ENCODE assay signal across 28 mouse cellular contexts in genomic region chr6:83888802-83889201, GRCm38 (mm10). TPM values are rescaled to one million over a fixed set of nuclear protein-coding genes. Genes with fewer than 3 reads are reported as not detected.
DNase-seq lines count a peak whose midpoint lies in the region; TF ChIP-seq lines count a peak whose summit lies in the region.
"Had no signal": no experiment of that assay in that cellular context is flagged by ENCODE, and none has a peak within 500 bp of the region (broad histone marks: within the 10 kb centered on the region; RNA-seq: fewer than 3 reads in every experiment).

No protein-coding gene starts in this region.

- TF ChIP-seq POLR2A in ES-Bruce4 (IDR thresholded peaks at IDR 0.05; ENCODE audit: insufficient read depth, low read length): no peak
- no peak for TF ChIP-seq POLR2A in embryonic fibroblast, embryonic 13.5 days (IDR thresholded peaks at IDR 0.05; ENCODE audit: low read depth, low read length)

- DNase-seq in 3T3-L1 (ENCODE audit: low read depth, low spot score) (peak; percentile 82), NIH3T3 (ENCODE audit: low read depth) (peak; percentile 78)
- DNase-seq in thymus, postnatal 10 days (ENCODE audit: low spot score in 2 of 2): no peak
- no peak for DNase-seq in spleen, postnatal 14 days (ENCODE audit: low spot score in 2 of 2)
- DNase-seq in gastrocnemius, postnatal 4 days (ENCODE audit: low spot score in 2 of 2): no peak
- no peak for DNase-seq in lung, postnatal 10 days
- DNase-seq: adrenal gland, postnatal 14 days; cerebellum, adult 11 months; cerebellum, adult 2 months; cerebellum, adult 9-11 months; cerebellum, postnatal 36 days; embryo, embryonic 11 days; forebrain, postnatal 0 days; gastrocnemius, adult 2 months; gastrocnemius, postnatal 14 days; heart, postnatal 10 days; heart, postnatal 36 days; kidney, adult 11 months had no signal

- peaks cover 3% of the 10 kb centered on the region; the same call in 1 of the 2 replicates for H3K9me3 ChIP-seq in ES-Bruce4 (replicated peaks; ENCODE audit: control insufficient read depth, insufficient read depth, low read length, poor library complexity, severe bottlenecking)
- H3K9me3 ChIP-seq: embryonic facial prominence, embryonic 10.5 days; embryonic facial prominence, embryonic 13.5 days; heart, embryonic 12.5 days; heart, embryonic 15.5 days; hindbrain, embryonic 10.5 days; hindbrain, embryonic 13.5 days; intestine, embryonic 15.5 days had no signal

- no peak overlapping the region for H3K9ac ChIP-seq in ES-Bruce4 (ENCODE audit: low read depth, poor library complexity, severe bottlenecking)
- H3K9ac ChIP-seq: embryonic facial prominence, embryonic 13.5 days; forebrain, postnatal 0 days; heart, embryonic 12.5 days; heart, embryonic 15.5 days; hindbrain, embryonic 13.5 days; intestine, embryonic 15.5 days had no signal

- H3K27me3 ChIP-seq in ES-Bruce4 (ENCODE audit: control insufficient read depth, insufficient read depth, low read length, poor library complexity, severe bottlenecking): no peaks in the 10 kb centered on the region
- H3K27me3 ChIP-seq: embryonic facial prominence, embryonic 13.5 days; heart, embryonic 15.5 days; hindbrain, embryonic 13.5 days; intestine, embryonic 15.5 days; Patski had no signal

- TF ChIP-seq CTCF in ES-Bruce4 (IDR thresholded peaks at IDR 0.05; ENCODE audit: low read depth, low read length): no peak
- no peak for TF ChIP-seq CTCF in embryonic fibroblast, embryonic 13.5 days (IDR thresholded peaks at IDR 0.05; ENCODE audit: borderline replicate concordance, insufficient read depth, low read length)

- H3K36me3 ChIP-seq in ES-Bruce4 (ENCODE audit: control insufficient read depth, insufficient read depth, low read length, poor library complexity, severe bottlenecking): no peaks in the 10 kb centered on the region
- H3K36me3 ChIP-seq: embryonic facial prominence, embryonic 10.5 days; embryonic facial prominence, embryonic 13.5 days; heart, embryonic 12.5 days; heart, embryonic 15.5 days; hindbrain, embryonic 10.5 days; hindbrain, embryonic 13.5 days; intestine, embryonic 15.5 days had no signal

- peak; percentile 57; the same call in 1 of the 2 replicates for TF ChIP-seq EP300 in ES-Bruce4 (IDR thresholded peaks at IDR 0.05; ENCODE audit: insufficient read depth, low read depth, low read length)

- H3K4me3 ChIP-seq in ES-Bruce4 (ENCODE audit: low read depth, low read length): no peak overlapping the region
- H3K4me3 ChIP-seq in embryonic fibroblast, embryonic 13.5 days (ENCODE audit: insufficient read depth, low read length): no peak overlapping the region
- H3K4me3 ChIP-seq: embryonic facial prominence, embryonic 10.5 days; embryonic facial prominence, embryonic 13.5 days; gastrocnemius, adult 2 months; heart, embryonic 12.5 days; heart, embryonic 15.5 days; hindbrain, embryonic 10.5 days; hindbrain, embryonic 13.5 days; intestine, embryonic 15.5 days had no signal

- peaks cover 10% of the 10 kb centered on the region for H3K4me1 ChIP-seq in ES-Bruce4 (ENCODE audit: control insufficient read depth, insufficient read depth, low read length)
- no peaks in the 10 kb centered on the region for H3K4me1 ChIP-seq in embryonic fibroblast, embryonic 13.5 days (ENCODE audit: control insufficient read depth, insufficient read depth, low read length)
- H3K4me1 ChIP-seq: embryonic facial prominence, embryonic 10.5 days; embryonic facial prominence, embryonic 13.5 days; heart, embryonic 12.5 days; heart, embryonic 15.5 days; hindbrain, embryonic 10.5 days; hindbrain, embryonic 13.5 days; intestine, embryonic 15.5 days had no signal

- peak overlapping the region; percentile 39; the same call in 1 of the 2 replicates for H3K27ac ChIP-seq in ES-Bruce4 (ENCODE audit: insufficient read depth, low read length)
- peak overlapping the region; percentile 81 for H3K27ac ChIP-seq in embryonic fibroblast, embryonic 13.5 days (ENCODE audit: insufficient read depth, low read length)
- H3K27ac ChIP-seq: embryonic facial prominence, embryonic 10.5 days; embryonic facial prominence, embryonic 13.5 days; gastrocnemius, adult 2 months; heart, embryonic 15.5 days; hindbrain, embryonic 10.5 days; hindbrain, embryonic 13.5 days; intestine, embryonic 15.5 days had no signal

RNA-seq across cellular contexts. Expression of gene Zfp638, which starts 21.9 kb away (rescaled TPM):
- 162 and 177 TPM in 2 replicates for polyA plus RNA-seq in ES-Bruce4 (2011; ENCODE audit: insufficient read depth, insufficient read length, low read depth, missing spikeins)
- 99.5 and 124 TPM in 2 replicates for polyA plus RNA-seq in embryonic fibroblast, embryonic 13.5 days (2011; ENCODE audit: insufficient read length, low read depth, missing spikeins)
- total RNA-seq in gastrocnemius, postnatal 4 days (2021): 10 to 100 TPM; 61.7 to 82.4 TPM

RNA-seq across cellular contexts. Expression of gene Paip2b, which starts 57.3 kb away (rescaled TPM):
- polyA plus RNA-seq in ES-Bruce4 (2011; ENCODE audit: insufficient read depth, insufficient read length, low read depth, missing spikeins): 40.9 and 44.2 TPM in 2 replicates
- 23.4 and 26.1 TPM in 2 replicates for polyA plus RNA-seq in embryonic fibroblast, embryonic 13.5 days (2011; ENCODE audit: insufficient read length, low read depth, missing spikeins)
- 10 to 100 TPM; 32.6 to 32.7 TPM for total RNA-seq in gastrocnemius, postnatal 4 days (2021)

Comparison
In these comparisons a context has a peak if more than half of its experiments do, and no peak if none do; other contexts are left out.
1. DNase-seq: peak in 3T3-L1 (single experiment) and NIH3T3 (single experiment); none in thymus, postnatal 10 days (0 of 2), spleen, postnatal 14 days (0 of 2), gastrocnemius, postnatal 4 days (0 of 2) and lung, postnatal 10 days (single experiment).